ENCODE assay signal across 21 mouse cellular contexts in the genomic region with DNA sequence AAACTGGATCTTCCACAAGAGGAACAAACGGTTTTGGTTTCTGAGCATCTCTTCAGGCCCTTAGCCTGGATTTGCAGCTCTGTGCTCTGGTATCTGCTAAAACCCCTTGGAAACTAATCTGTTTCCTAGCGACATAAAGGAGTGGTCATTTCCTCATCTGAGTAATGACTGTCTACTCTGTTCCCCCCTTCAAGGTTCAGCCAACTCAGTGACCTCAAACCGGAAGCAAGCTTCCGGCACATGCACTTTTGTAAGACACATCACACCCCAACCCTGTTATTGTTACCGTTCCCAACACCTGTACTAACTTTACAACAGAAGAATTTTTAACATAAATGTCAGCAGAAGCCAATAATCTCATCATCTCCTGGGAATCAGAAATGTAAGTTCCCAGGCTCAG.
"Had no signal": no experiment of that assay in that cellular context is flagged by ENCODE, and none has a peak within 500 bp of the region (broad histone marks: within the 10 kb centered on the region; RNA-seq: fewer than 3 reads in every experiment).

No protein-coding gene starts in this region.

- DNase-seq: cerebellum, adult 8-10 months; cerebellum, adult 9-10 months; cerebellum, adult 9-11 months; cerebellum, postnatal 10 days; cerebellum, postnatal 14 days; cerebellum, postnatal 25 days; cerebellum, postnatal 36 days; embryo, embryonic 11 days; forebrain, postnatal 0 days; gastrocnemius, adult 2 months; gastrocnemius, postnatal 10 days; gastrocnemius, postnatal 14 days; gastrocnemius, postnatal 25 days; gastrocnemius, postnatal 36 days; heart, adult 11 months; heart, adult 18-20 months; heart, adult 2 months had no signal

- ATAC-seq: forebrain, embryonic 13.5 days; forebrain, embryonic 14.5 days; forebrain, embryonic 15.5 days; forebrain, embryonic 16.5 days; forebrain, postnatal 0 days had no signal
